Mouse (Mus musculus): ENCODE measurements around the gene Cpne7. TPM values are rescaled to one million over a fixed set of nuclear protein-coding genes. Genes with fewer than 3 reads are reported as not detected.

Cpne7 gene
- polyA plus RNA-seq, 1 experiment from 2014 or later = 6.9 TPM

Small RNAs within 50 kb of the gene (microRNA-seq; reads per million reads assigned to microRNA genes)
- gene Mir7079 (ENCODE audit: borderline number of aligned reads) = not detected
- gene Mir7080 (ENCODE audit: borderline number of aligned reads) = not detected

Other genes starting within 250 kb of the Cpne7 start
- 56.3 and 69.1 TPM in 2 replicates for gene Ankrd11, start 75.1 kb upstream of the Cpne7 start, polyA plus RNA-seq (2015; fragmentation: Nextera tagmentation; extraction: Ambion mirVana)
- 40.8 and 41.5 TPM in 2 replicates for gene Spg7, start 54.4 kb upstream of the Cpne7 start, polyA plus RNA-seq (2015; fragmentation: Nextera tagmentation; extraction: Ambion mirVana)
- 1,311 and 1,540 TPM in 2 replicates for gene Rpl13, start 15.0 kb upstream of the Cpne7 start, polyA plus RNA-seq (2015; fragmentation: Nextera tagmentation; extraction: Ambion mirVana)
- 47.8 and 50.7 TPM in 2 replicates for gene Sult5a1, start 40.9 kb downstream of the Cpne7 start, polyA plus RNA-seq (2015; fragmentation: Nextera tagmentation; extraction: Ambion mirVana)
- 14.3 and 18.6 TPM in 2 replicates for gene Dpep1, start 68.9 kb downstream of the Cpne7 start, polyA plus RNA-seq (2015; fragmentation: Nextera tagmentation; extraction: Ambion mirVana)
- gene Chmp1a, start 95.4 kb downstream of the Cpne7 start, polyA plus RNA-seq (2015; fragmentation: Nextera tagmentation; extraction: Ambion mirVana) = 165 TPM in 2 replicates
- 6.9 and 9.8 TPM in 2 replicates for gene Spata33, start 95.5 kb downstream of the Cpne7 start, polyA plus RNA-seq (2015; fragmentation: Nextera tagmentation; extraction: Ambion mirVana)
- 36.2 and 38.3 TPM in 2 replicates for gene Cdk10, start 107.5 kb downstream of the Cpne7 start, polyA plus RNA-seq (2015; fragmentation: Nextera tagmentation; extraction: Ambion mirVana)
- gene Spata2l, start 118.9 kb downstream of the Cpne7 start, polyA plus RNA-seq (2015; fragmentation: Nextera tagmentation; extraction: Ambion mirVana) = 5.7 and 6.8 TPM in 2 replicates
- 26.3 and 28.7 TPM in 2 replicates for gene Zfp276, start 136.8 kb downstream of the Cpne7 start, polyA plus RNA-seq (2015; fragmentation: Nextera tagmentation; extraction: Ambion mirVana)
- gene Vps9d1, start 137.0 kb downstream of the Cpne7 start, polyA plus RNA-seq (2015; fragmentation: Nextera tagmentation; extraction: Ambion mirVana) = 28.0 and 31.4 TPM in 2 replicates
- gene Fanca, start 201.2 kb downstream of the Cpne7 start, polyA plus RNA-seq (2015; fragmentation: Nextera tagmentation; extraction: Ambion mirVana) = 21.0 and 25.4 TPM in 2 replicates
- 2.5 and 3.4 TPM in 2 replicates for gene Spire2, start 215.3 kb downstream of the Cpne7 start, polyA plus RNA-seq (2015; fragmentation: Nextera tagmentation; extraction: Ambion mirVana)

All from embryonic facial prominence, embryonic 15.5 days (tissue).